Mouse (Mus musculus): ENCODE measurements around the gene Aggf1. TPM values are rescaled to one million over a fixed set of nuclear protein-coding genes. Genes with fewer than 3 reads are reported as not detected.

The Aggf1 gene
- polyA plus RNA-seq, 1 experiment, result 12.3 TPM

- no peak for TF ChIP-seq POLR2A (IDR thresholded peaks at IDR 0.05; ENCODE audit: insufficient read length, low read depth)
- no peak for TF ChIP-seq SRF (IDR thresholded peaks at IDR 0.05; ENCODE audit: control insufficient read depth, insufficient read length, low read depth)
- TF ChIP-seq REST (IDR thresholded peaks at IDR 0.05; ENCODE audit: insufficient read depth, insufficient read length), result no peak
- TF ChIP-seq TCF12 (IDR thresholded peaks at IDR 0.05; ENCODE audit: insufficient read depth, poor library complexity, severe bottlenecking), result no peak
- no peak overlapping the region for H3K4me3 ChIP-seq
- no peak overlapping the region for H3ac ChIP-seq (ENCODE audit: control insufficient read depth, insufficient read length)
- no peaks in the 10 kb centered on the region for H3K27me3 ChIP-seq (ENCODE audit: control insufficient read depth, insufficient read depth, insufficient read length)
- H3K79me2 ChIP-seq (ENCODE audit: control insufficient read depth, insufficient read depth), result no peaks in the 10 kb centered on the region
- H3K4me2 ChIP-seq (ENCODE audit: low read depth), result no peak overlapping the region
- H3K36me3 ChIP-seq (ENCODE audit: control insufficient read depth, insufficient read depth), result peaks cover 54% of the 10 kb centered on the region
Measured at GRCm38 (mm10) chr13:95358223-95358622, 16.9 kb downstream of the Aggf1 start.

- no peaks in the 10 kb centered on the region for H3K79me2 ChIP-seq (ENCODE audit: control insufficient read depth, insufficient read depth)
- TF ChIP-seq MYOD1 (IDR thresholded peaks at IDR 0.05; ENCODE audit: control insufficient read depth in 1 of 3, insufficient read length in 2 of 3, low read depth in 2 of 3) (peak in 1 of 3 experiments; percentile 35), USF1 (IDR thresholded peaks at IDR 0.05; ENCODE audit: low read depth) (no peak)
- no peak overlapping the region for H3ac ChIP-seq (ENCODE audit: control insufficient read depth, insufficient read length)
Measured at GRCm38 (mm10) chr13:95348476-95348875, 26.7 kb downstream of the Aggf1 start.

GRCm38 (mm10) chr13:95347018-95347696, 28.0 kb downstream of the Aggf1 start:
- no peak overlapping the region for H3K4me2 ChIP-seq (ENCODE audit: low read depth)
- H3K27me3 ChIP-seq (ENCODE audit: control insufficient read depth, insufficient read depth, insufficient read length), result no peaks in the 10 kb centered on the region
- TF ChIP-seq CEBPB (IDR thresholded peaks at IDR 0.05; ENCODE audit: insufficient read depth, poor library complexity, severe bottlenecking) (no peak), POLR2A (IDR thresholded peaks at IDR 0.05; ENCODE audit: insufficient read length, low read depth) (no peak)
- no peaks in the 10 kb centered on the region for H3K79me2 ChIP-seq (ENCODE audit: control insufficient read depth, insufficient read depth)
- peaks cover 19% of the 10 kb centered on the region for H3K36me3 ChIP-seq (ENCODE audit: control insufficient read depth, insufficient read depth)
- H3ac ChIP-seq (ENCODE audit: control insufficient read depth, insufficient read length), result no peak overlapping the region
- no peak overlapping the region for H3K4me3 ChIP-seq

More at GRCm38 (mm10) chr13:95348476-95348875, 26.7 kb downstream of the Aggf1 start:
- Histone ChIP-seq H3K36me3 (ENCODE audit: control insufficient read depth, insufficient read depth) (peaks cover 30% of the 10 kb centered on the region), H3K4me2 (ENCODE audit: low read depth) (no peak overlapping the region), H3K4me3 (no peak overlapping the region), H3K27me3 (ENCODE audit: control insufficient read depth, insufficient read depth, insufficient read length) (no peaks in the 10 kb centered on the region)

GRCm38 (mm10) chr13:95345869-95346268, 29.3 kb downstream of the Aggf1 start:
- TF ChIP-seq MYOG (IDR thresholded peaks at IDR 0.05; ENCODE audit: control insufficient read depth in 1 of 3, insufficient read depth in 1 of 3, insufficient read length in 2 of 3, low read depth in 2 of 3), result no peak
- no peak for TF ChIP-seq MAX (IDR thresholded peaks at IDR 0.05; ENCODE audit: low read depth)
- TF ChIP-seq POLR2AphosphoS2 (IDR thresholded peaks at IDR 0.05; ENCODE audit: insufficient read length, low read depth), result no peak
- TF ChIP-seq POLR2A (IDR thresholded peaks at IDR 0.05; ENCODE audit: insufficient read length, low read depth), result no peak
- TF ChIP-seq E2F4 (IDR thresholded peaks at IDR 0.05; ENCODE audit: insufficient read depth), result no peak
- no peak for TF ChIP-seq USF1 (IDR thresholded peaks at IDR 0.05; ENCODE audit: low read depth)
- no peak for TF ChIP-seq TCF3 (IDR thresholded peaks at IDR 0.05; ENCODE audit: insufficient read length, low read depth)
- no peak for TF ChIP-seq REST (IDR thresholded peaks at IDR 0.05; ENCODE audit: insufficient read depth, insufficient read length)
- no peak for TF ChIP-seq MYOD1 (IDR thresholded peaks at IDR 0.05; ENCODE audit: control insufficient read depth in 1 of 3, insufficient read length in 2 of 3, low read depth in 2 of 3)
- no peak for TF ChIP-seq TCF12 (IDR thresholded peaks at IDR 0.05; ENCODE audit: insufficient read depth, poor library complexity, severe bottlenecking)
- TF ChIP-seq CEBPB (IDR thresholded peaks at IDR 0.05; ENCODE audit: insufficient read depth, poor library complexity, severe bottlenecking), result no peak
- TF ChIP-seq SRF (IDR thresholded peaks at IDR 0.05; ENCODE audit: control insufficient read depth, insufficient read length, low read depth), result no peak
- Histone ChIP-seq H3K79me2 (ENCODE audit: control insufficient read depth, insufficient read depth) (no peaks in the 10 kb centered on the region), H3K27me3 (ENCODE audit: control insufficient read depth, insufficient read depth, insufficient read length) (no peaks in the 10 kb centered on the region), H3K36me3 (ENCODE audit: control insufficient read depth, insufficient read depth) (peaks cover 6% of the 10 kb centered on the region), H3ac (ENCODE audit: control insufficient read depth, insufficient read length) (no peak overlapping the region), H3K4me3 (no peak overlapping the region), H3K4me2 (ENCODE audit: low read depth) (no peak overlapping the region)

GRCm38 (mm10) chr13:95343470-95343869, 31.7 kb downstream of the Aggf1 start:
- Histone ChIP-seq H3ac (ENCODE audit: control insufficient read depth, insufficient read length) (no peak overlapping the region), H3K27me3 (ENCODE audit: control insufficient read depth, insufficient read depth, insufficient read length) (no peaks in the 10 kb centered on the region), H3K4me2 (ENCODE audit: low read depth) (no peak overlapping the region), H3K4me3 (no peak overlapping the region), H3K79me2 (ENCODE audit: control insufficient read depth, insufficient read depth) (no peaks in the 10 kb centered on the region), H3K36me3 (ENCODE audit: control insufficient read depth, insufficient read depth) (peaks cover 4% of the 10 kb centered on the region)
- TF ChIP-seq MYOG (IDR thresholded peaks at IDR 0.05; ENCODE audit: control insufficient read depth in 1 of 3, insufficient read depth in 1 of 3, insufficient read length in 2 of 3, low read depth in 2 of 3) (no peak), TCF3 (IDR thresholded peaks at IDR 0.05; ENCODE audit: insufficient read length, low read depth) (no peak), USF1 (IDR thresholded peaks at IDR 0.05; ENCODE audit: low read depth) (no peak), POLR2A (IDR thresholded peaks at IDR 0.05; ENCODE audit: insufficient read length, low read depth) (no peak), MYOD1 (IDR thresholded peaks at IDR 0.05; ENCODE audit: control insufficient read depth in 1 of 3, insufficient read length in 2 of 3, low read depth in 2 of 3) (no peak), TCF12 (IDR thresholded peaks at IDR 0.05; ENCODE audit: insufficient read depth, poor library complexity, severe bottlenecking) (no peak), E2F4 (IDR thresholded peaks at IDR 0.05; ENCODE audit: insufficient read depth) (no peak), SRF (IDR thresholded peaks at IDR 0.05; ENCODE audit: control insufficient read depth, insufficient read length, low read depth) (no peak), POLR2AphosphoS2 (IDR thresholded peaks at IDR 0.05; ENCODE audit: insufficient read length, low read depth) (no peak), REST (IDR thresholded peaks at IDR 0.05; ENCODE audit: insufficient read depth, insufficient read length) (no peak), MAX (IDR thresholded peaks at IDR 0.05; ENCODE audit: low read depth) (no peak), CEBPB (IDR thresholded peaks at IDR 0.05; ENCODE audit: insufficient read depth, poor library complexity, severe bottlenecking) (no peak)

Data from myocyte (in vitro differentiated cells).